In the genomic region with DNA sequence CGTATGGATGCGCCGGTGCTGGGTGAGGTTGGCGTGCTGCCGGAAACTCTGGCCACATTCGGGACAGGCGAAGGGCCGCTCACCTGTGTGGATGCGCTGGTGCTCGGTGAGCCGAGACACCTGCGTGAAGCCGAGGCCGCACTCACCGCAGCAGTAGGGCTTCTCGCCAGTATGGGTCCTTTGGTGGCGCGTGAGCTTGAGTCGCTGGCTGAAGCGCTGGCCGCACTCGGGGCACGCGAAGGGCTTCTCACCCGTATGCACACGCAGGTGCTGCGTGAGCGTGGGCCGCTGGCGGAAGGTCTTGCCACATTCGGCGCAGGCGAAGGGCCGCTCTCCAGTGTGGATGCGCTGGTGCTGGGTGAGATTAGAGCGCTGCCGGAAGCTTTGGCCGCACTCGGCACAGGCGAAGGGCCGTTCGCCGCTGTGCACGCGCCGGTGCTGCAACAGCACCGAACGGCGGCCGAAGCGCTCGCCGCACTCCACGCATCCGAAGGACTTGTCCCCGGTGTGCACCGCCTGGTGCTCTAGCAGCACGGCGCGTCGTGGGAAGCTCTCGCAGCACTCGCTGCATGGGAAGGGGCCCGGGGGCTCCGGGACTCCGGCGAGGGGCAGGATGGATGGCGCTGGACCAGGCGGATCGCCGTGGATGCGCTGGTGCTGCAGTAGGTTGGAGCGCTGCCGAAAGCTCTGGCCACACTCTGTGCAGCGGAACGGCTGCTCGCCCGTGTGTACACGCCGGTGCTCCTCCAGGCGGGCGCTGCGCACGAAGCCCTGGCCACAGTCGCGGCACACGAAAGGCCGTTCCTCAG, we compare ENCODE assay signal across 8 mouse cellular contexts. TPM values are rescaled to one million over a fixed set of nuclear protein-coding genes. Genes with fewer than 3 reads are reported as not detected.
DNase-seq lines count a peak whose midpoint lies in the region; ATAC-seq and TF ChIP-seq lines count a peak whose summit lies in the region.

No protein-coding gene starts in this region.

- peak overlapping the region; percentile 78 for H3K4me2 ChIP-seq in intestine, postnatal 0 days (replicated peaks; ENCODE audit: low read depth)

- H3K4me1 ChIP-seq in forebrain, embryonic 10.5 days, result peaks cover 25% of the 10 kb centered on the region
- H3K4me1 ChIP-seq in intestine, postnatal 0 days (replicated peaks; ENCODE audit: control insufficient read depth, insufficient read depth, low read length), result peaks cover 11% of the 10 kb centered on the region; the same call in 1 of the 2 replicates
- H3K4me1 ChIP-seq in megakaryocyte, embryonic 14.5 days, result peaks cover 73% of the 10 kb centered on the region

- peaks cover 15% of the 10 kb centered on the region for H3K9me3 ChIP-seq in forebrain, embryonic 10.5 days
- no peaks in the 10 kb centered on the region for H3K9me3 ChIP-seq in intestine, postnatal 0 days (ENCODE audit: control insufficient read depth)
- H3K9me3 ChIP-seq in megakaryocyte, embryonic 14.5 days, result peaks cover 20% of the 10 kb centered on the region

- peaks cover 53% of the 10 kb centered on the region for H3K27me3 ChIP-seq in forebrain, embryonic 10.5 days (ENCODE audit: poor library complexity, severe bottlenecking)
- H3K27me3 ChIP-seq in intestine, postnatal 0 days (replicated peaks; ENCODE audit: control insufficient read depth, insufficient read depth, low read length), result peaks cover 29% of the 10 kb centered on the region
- H3K27me3 ChIP-seq in megakaryocyte, embryonic 14.5 days (replicated peaks), result peaks cover 29% of the 10 kb centered on the region

- DNase-seq in lung, postnatal 10 days, result peak; percentile 37
- DNase-seq in lung, adult 18-20 months, result no peak
- peak; percentile 85 for DNase-seq in cerebellum, adult 11-12 months
- peak; percentile 57 for DNase-seq in forebrain, embryonic 10.5 days (ENCODE audit: extremely low spot score, low spot score)
- no peak for DNase-seq in adipocyte (ENCODE audit: low spot score)
- DNase-seq in ovary, postnatal 10 days (ENCODE audit: low spot score), result no peak

- H3K9ac ChIP-seq in intestine, postnatal 0 days (ENCODE audit: low read depth, low read length), result peak overlapping the region; percentile 31; the same call in 1 of the 2 replicates

- H3K36me3 ChIP-seq in forebrain, embryonic 10.5 days (replicated peaks), result 0 out of 2 replicates have a peak, but pooled peaks cover 3% of the 10 kb centered on the region
- H3K36me3 ChIP-seq in intestine, postnatal 0 days (ENCODE audit: control insufficient read depth, insufficient read depth), result no peaks in the 10 kb centered on the region
- peaks cover 15% of the 10 kb centered on the region for H3K36me3 ChIP-seq in megakaryocyte, embryonic 14.5 days (replicated peaks; ENCODE audit: low read length)

- TF ChIP-seq CTCF in intestine, postnatal 0 days (IDR thresholded peaks at IDR 0.05; ENCODE audit: low read depth), result peak; percentile 25; the same call in 1 of the 2 replicates

- peak overlapping the region; percentile 76 for H3K27ac ChIP-seq in forebrain, embryonic 10.5 days
- no peak overlapping the region for H3K27ac ChIP-seq in intestine, postnatal 0 days (ENCODE audit: low read depth, low read length)

- peak overlapping the region; percentile 63 for H3K4me3 ChIP-seq in forebrain, embryonic 10.5 days
- peak overlapping the region; percentile 46 for H3K4me3 ChIP-seq in intestine, postnatal 0 days (ENCODE audit: low read depth, low read length)
- peak overlapping the region; percentile 90 for H3K4me3 ChIP-seq in megakaryocyte, embryonic 14.5 days (replicated peaks)

- ATAC-seq in intestine, postnatal 0 days, result peak; percentile 19; the same call in 1 of the 2 replicates

- WGBS in forebrain, embryonic 10.5 days, result 5% methylated on average over 88 of the region's 88 CpGs
- WGBS in intestine, postnatal 0 days, result 6% methylated on average over 88 of the region's 88 CpGs

RNA-seq across cellular contexts. Expression of a gene that starts 5.6 kb away (rescaled TPM):
- 82.9 and 88.7 TPM in 2 replicates for polyA plus RNA-seq in forebrain, embryonic 10.5 days (2016; fragmentation: Nextera tagmentation; extraction: Ambion mirVana)
- 96.8 and 107 TPM in 2 replicates for polyA plus RNA-seq in intestine, postnatal 0 days (2015; fragmentation: Nextera tagmentation; extraction: Ambion mirVana)
- 283 and 366 TPM in 2 replicates for polyA plus RNA-seq in megakaryocyte, embryonic 14.5 days (2012; ENCODE audit: insufficient read depth, low replicate concordance)

RNA-seq across cellular contexts. Expression of a gene that starts 9.0 kb away (rescaled TPM):
- polyA plus RNA-seq in forebrain, embryonic 10.5 days (2016; fragmentation: Nextera tagmentation; extraction: Ambion mirVana), result 97.3 and 102 TPM in 2 replicates
- 323 and 329 TPM in 2 replicates for polyA plus RNA-seq in intestine, postnatal 0 days (2015; fragmentation: Nextera tagmentation; extraction: Ambion mirVana)
- 404 and 592 TPM in 2 replicates for polyA plus RNA-seq in megakaryocyte, embryonic 14.5 days (2012; ENCODE audit: insufficient read depth, low replicate concordance)

RNA-seq across cellular contexts. Expression of a gene that starts 10.9 kb away (rescaled TPM):
- 3.9 and 4.3 TPM in 2 replicates for polyA plus RNA-seq in forebrain, embryonic 10.5 days (2016; fragmentation: Nextera tagmentation; extraction: Ambion mirVana)
- 0.83 and 1.1 TPM in 2 replicates for polyA plus RNA-seq in intestine, postnatal 0 days (2015; fragmentation: Nextera tagmentation; extraction: Ambion mirVana)
- 1.6 and 6.1 TPM in 2 replicates for polyA plus RNA-seq in megakaryocyte, embryonic 14.5 days (2012; ENCODE audit: insufficient read depth, low replicate concordance)

RNA-seq across cellular contexts. Expression of a gene that starts 33.8 kb away (rescaled TPM):
- polyA plus RNA-seq in forebrain, embryonic 10.5 days (2016; fragmentation: Nextera tagmentation; extraction: Ambion mirVana), result 29.7 and 30.7 TPM in 2 replicates
- polyA plus RNA-seq in intestine, postnatal 0 days (2015; fragmentation: Nextera tagmentation; extraction: Ambion mirVana), result 11.2 and 11.6 TPM in 2 replicates
- 52.8 and 179 TPM in 2 replicates for polyA plus RNA-seq in megakaryocyte, embryonic 14.5 days (2012; ENCODE audit: insufficient read depth, low replicate concordance)

RNA-seq across cellular contexts. Expression of a gene that starts 44.7 kb away (rescaled TPM):
- polyA plus RNA-seq in forebrain, embryonic 10.5 days (2016; fragmentation: Nextera tagmentation; extraction: Ambion mirVana), result 415 and 417 TPM in 2 replicates
- 82.8 and 85.3 TPM in 2 replicates for polyA plus RNA-seq in intestine, postnatal 0 days (2015; fragmentation: Nextera tagmentation; extraction: Ambion mirVana)
- 55.5 and 236 TPM in 2 replicates for polyA plus RNA-seq in megakaryocyte, embryonic 14.5 days (2012; ENCODE audit: insufficient read depth, low replicate concordance)

Comparison
In these comparisons a context has a peak if more than half of its experiments do, and no peak if none do; other contexts are left out.
1. DNase-seq: peak in lung, postnatal 10 days (single experiment), cerebellum, adult 11-12 months (single experiment) and forebrain, embryonic 10.5 days (single experiment); none in lung, adult 18-20 months (0 of 2), adipocyte (single experiment) and ovary, postnatal 10 days (single experiment).
2. Peak in every context shown above with its lines, with median percentiles within 50 percentile points of each other: H3K4me3 ChIP-seq.